Mouse (Mus musculus) embryonic facial prominence, embryonic 11.5 days (tissue): ENCODE data around the gene E2f6. TPM values are rescaled to one million over a fixed set of nuclear protein-coding genes. Genes with fewer than 3 reads are reported as not detected.
A peak's percentile ranks its signal among the peaks of the same experiment; 100 is the strongest.

Source experiments
- ATAC-seq: fragments of 200-750 bp; cut with Nextera tagmentation; replicated peaks from 2 replicates; pipeline ENCODE4 v1.8.0; 2017; ENCODE audit warnings: low read depth; ENCODE audit not compliant: insufficient number of reproducible peaks, low FRiP score, low TSS enrichment
- DNase-seq: peaks from one replicate; pipeline ENCODE4 v3.0.0-alpha.2; 2015; ENCODE audit warnings: low spot score
- H3K27ac ChIP-seq: fragments of 300-500 bp; sonication (generic); replicated peaks from 2 replicates; pipeline ENCODE4 v1.5.1; 2014; ENCODE audit warnings: mild to moderate bottlenecking, low read depth, low read length, control low read depth
- H3K27me3 ChIP-seq: fragments of 300-500 bp; sonication (generic); 2 replicates; pipeline ENCODE4 v1.6.1; 2014; ENCODE audit warnings: mild to moderate bottlenecking, low read length, moderate library complexity, mixed read lengths; ENCODE audit not compliant: control insufficient read depth, insufficient read depth
- H3K36me3 ChIP-seq: fragments of 300-500 bp; sonication (generic); replicated peaks from 2 replicates; pipeline ENCODE4 v1.6.1; 2014; ENCODE audit warnings: low read depth, mild to moderate bottlenecking, low read length, moderate library complexity, mixed read lengths; ENCODE audit not compliant: control insufficient read depth, insufficient read depth
- H3K4me1 ChIP-seq: fragments of 300-500 bp; sonication (generic); 2 replicates; pipeline ENCODE4 v1.6.1; 2014; ENCODE audit warnings: low read length, mixed read lengths; ENCODE audit not compliant: control insufficient read depth, insufficient read depth
- H3K4me2 ChIP-seq: fragments of 300-500 bp; sonication (generic); 2 replicates; pipeline ENCODE4 v1.6.1; 2014; ENCODE audit warnings: low read depth, mild to moderate bottlenecking, control low read depth, low read length, moderate library complexity
- H3K4me3 ChIP-seq: fragments of 300-500 bp; sonication (generic); 2 replicates; pipeline ENCODE4 v1.5.1; 2014; ENCODE audit warnings: low read depth, low read length, control low read depth
- H3K9ac ChIP-seq: fragments of 300-500 bp; sonication (generic); replicated peaks from 2 replicates; pipeline ENCODE4 v1.6.1; 2014; ENCODE audit warnings: mild to moderate bottlenecking, control low read depth, low read length
- H3K9me3 ChIP-seq: fragments of 300-500 bp; sonication (generic); replicated peaks from 2 replicates; pipeline ENCODE4 v1.6.1; 2016; ENCODE audit warnings: mild to moderate bottlenecking, low read length, inconsistent platforms, mixed read lengths; ENCODE audit not compliant: control insufficient read depth
- WGBS: fragments of 180-500 bp; shearing (Covaris S2); extraction: QIAGEN DNeasy Blood & Tissue Kit; methylation state at CpG from one replicate; pipeline ENCODE4 v1.1.7; 2014; 5-methylcytosine and 5-hydroxymethylcytosine counted together
- polyA plus RNA-seq: library from polyadenylated mRNA; unstranded; fragments of >200 nt; fragmentation: Nextera tagmentation; extraction: Ambion mirVana; gene quantifications from 2 replicates; pipeline ENCODE4 v1.2.1, GENCODE M21; 2014

The E2f6 gene
- polyA plus RNA-seq, 1 experiment from 2014 or later: 87.6 TPM

- peak; percentile 60 for DNase-seq
- Histone ChIP-seq H3K27ac (no peak overlapping the region), H3K4me2 (no peak overlapping the region)
Measured at GRCm38 (mm10) chr12:16855632-16856305, 45.0 kb downstream of the E2f6 start.

GRCm38 (mm10) chr12:16856306-16856679 lies 45.5 kb downstream of the E2f6 start:
- no peak overlapping the region for H3K4me3 ChIP-seq
- WGBS: 70% methylated on average over 2 of the region's 2 CpGs
- H3K9ac ChIP-seq: no peak overlapping the region
- no peak overlapping the region for H3K4me2 ChIP-seq
- ATAC-seq: no peak
- H3K36me3 ChIP-seq: no peaks in the 10 kb centered on the region
- H3K4me1 ChIP-seq: no peaks in the 10 kb centered on the region
- H3K27ac ChIP-seq: no peak overlapping the region
- H3K27me3 ChIP-seq: no peaks in the 10 kb centered on the region
- H3K9me3 ChIP-seq: no peaks in the 10 kb centered on the region
- no peak for DNase-seq

More at GRCm38 (mm10) chr12:16855632-16856305, 45.0 kb downstream of the E2f6 start:
- 44% methylated on average over 6 of the region's 6 CpGs for WGBS
- ATAC-seq: peak; percentile 53
- Histone ChIP-seq H3K9me3 (no peaks in the 10 kb centered on the region), H3K9ac (no peak overlapping the region), H3K4me1 (no peaks in the 10 kb centered on the region), H3K27me3 (no peaks in the 10 kb centered on the region), H3K36me3 (no peaks in the 10 kb centered on the region), H3K4me3 (no peak overlapping the region)

- no peak for DNase-seq
- no peaks in the 10 kb centered on the region for H3K27me3 ChIP-seq
- 83% methylated on average over 4 of the region's 4 CpGs for WGBS
- H3K27ac ChIP-seq: no peak overlapping the region
- H3K4me2 ChIP-seq: no peak overlapping the region
- H3K9me3 ChIP-seq: no peaks in the 10 kb centered on the region
- no peak overlapping the region for H3K4me3 ChIP-seq
- H3K4me1 ChIP-seq: no peaks in the 10 kb centered on the region
- no peak overlapping the region for H3K9ac ChIP-seq
- H3K36me3 ChIP-seq: no peaks in the 10 kb centered on the region
- no peak for ATAC-seq
Measured at GRCm38 (mm10) chr12:16858081-16858480, 47.3 kb downstream of the E2f6 start.

GRCm38 (mm10) chr12:16859781-16860180 lies 49.0 kb downstream of the E2f6 start:
- Histone ChIP-seq H3K27ac (no peak overlapping the region), H3K4me2 (no peak overlapping the region), H3K4me1 (no peaks in the 10 kb centered on the region), H3K9ac (no peak overlapping the region), H3K9me3 (no peaks in the 10 kb centered on the region), H3K4me3 (no peak overlapping the region), H3K27me3 (no peaks in the 10 kb centered on the region), H3K36me3 (no peaks in the 10 kb centered on the region)
- DNase-seq: no peak
- ATAC-seq: no peak
- 81% methylated on average over 2 of the region's 2 CpGs for WGBS

- H3K4me3 ChIP-seq: no peak overlapping the region
- no peaks in the 10 kb centered on the region for H3K27me3 ChIP-seq
- no peak overlapping the region for H3K4me2 ChIP-seq
- no peak overlapping the region for H3K27ac ChIP-seq
- no peak overlapping the region for H3K9ac ChIP-seq
- 61% methylated on average over 1 of the region's 1 CpGs for WGBS
- H3K9me3 ChIP-seq: no peaks in the 10 kb centered on the region
- DNase-seq (no peak), ATAC-seq (no peak)
- H3K4me1 ChIP-seq: no peaks in the 10 kb centered on the region
- no peaks in the 10 kb centered on the region for H3K36me3 ChIP-seq
Measured at GRCm38 (mm10) chr12:16860533-16860932, 49.8 kb downstream of the E2f6 start.

GRCm38 (mm10) chr12:16860961-16861360 lies 50.2 kb downstream of the E2f6 start:
- no peaks in the 10 kb centered on the region for H3K4me1 ChIP-seq
- H3K9me3 ChIP-seq: no peaks in the 10 kb centered on the region
- H3K9ac ChIP-seq: no peak overlapping the region
- 56% methylated on average over 3 of the region's 3 CpGs for WGBS
- H3K4me3 ChIP-seq: no peak overlapping the region
- DNase-seq (no peak), ATAC-seq (no peak)
- H3K4me2 ChIP-seq: no peak overlapping the region
- H3K36me3 ChIP-seq: no peaks in the 10 kb centered on the region
- H3K27ac ChIP-seq: no peak overlapping the region
- H3K27me3 ChIP-seq: no peaks in the 10 kb centered on the region

GRCm38 (mm10) chr12:16864477-16864876 lies 53.7 kb downstream of the E2f6 start:
- ATAC-seq: no peak
- no peak for DNase-seq
- Histone ChIP-seq H3K27me3 (no peaks in the 10 kb centered on the region), H3K9me3 (no peaks in the 10 kb centered on the region), H3K4me1 (no peaks in the 10 kb centered on the region; the same call in 1 of the 2 replicates), H3K27ac (no peak overlapping the region), H3K9ac (no peak overlapping the region), H3K36me3 (no peaks in the 10 kb centered on the region), H3K4me2 (no peak overlapping the region), H3K4me3 (no peak overlapping the region)
- whole genome bisulfite sequencing: 78% methylated on average over 4 of the region's 4 CpGs

- Histone ChIP-seq H3K4me1 (no peaks in the 10 kb centered on the region; the same call in 1 of the 2 replicates), H3K27me3 (no peaks in the 10 kb centered on the region), H3K36me3 (no peaks in the 10 kb centered on the region), H3K27ac (no peak overlapping the region), H3K4me3 (no peak overlapping the region), H3K9ac (no peak overlapping the region), H3K4me2 (no peak overlapping the region), H3K9me3 (no peaks in the 10 kb centered on the region)
- no peak for ATAC-seq
- 56% methylated on average over 3 of the region's 3 CpGs for WGBS
- no peak for DNase-seq
Measured at GRCm38 (mm10) chr12:16865871-16866270, 55.1 kb downstream of the E2f6 start.
